Comparison of ENCODE assay signal across 14 mouse cellular contexts in genomic region chr8:104606329-104606728, GRCm38 (mm10). TPM values are rescaled to one million over a fixed set of nuclear protein-coding genes. Genes with fewer than 3 reads are reported as not detected.
A peak's percentile ranks its signal among the peaks of the same experiment; 100 is the strongest.
DNase-seq lines count a peak whose midpoint lies in the region; ATAC-seq and TF ChIP-seq lines count a peak whose summit lies in the region.
"Had no signal": no experiment of that assay in that cellular context is flagged by ENCODE, and none has a peak within 500 bp of the region (broad histone marks: within the 10 kb centered on the region; RNA-seq: fewer than 3 reads in every experiment).

No protein-coding gene starts in this region.

- 12% methylated on average over 6 of the region's 6 CpGs for WGBS in kidney, postnatal 0 days
- 39% methylated on average over 6 of the region's 6 CpGs for WGBS in embryonic facial prominence, embryonic 14.5 days

- H3K4me2 ChIP-seq in kidney, postnatal 0 days (ENCODE audit: low read length), result no peak overlapping the region
- H3K4me2 ChIP-seq in embryonic facial prominence, embryonic 14.5 days (ENCODE audit: low read depth, low read length), result no peak overlapping the region
- H3K4me2 ChIP-seq: forebrain, embryonic 15.5 days; liver, embryonic 11.5 days had no signal

- TF ChIP-seq CTCF in kidney, postnatal 0 days (IDR thresholded peaks at IDR 0.05; ENCODE audit: low read depth), result no peak

- ATAC-seq in kidney, postnatal 0 days (replicated peaks; ENCODE audit: low FRiP score, low read depth), result peak; percentile 31
- ATAC-seq in embryonic facial prominence, embryonic 14.5 days (ENCODE audit: low read depth), result peak; percentile 24; the same call in 1 of the 2 replicates
- ATAC-seq: forebrain, embryonic 15.5 days had no signal

- H3K27me3 ChIP-seq in kidney, postnatal 0 days (ENCODE audit: insufficient read depth, low read length), result no peaks in the 10 kb centered on the region
- no peaks in the 10 kb centered on the region for H3K27me3 ChIP-seq in embryonic facial prominence, embryonic 14.5 days (replicated peaks; ENCODE audit: control insufficient read depth, insufficient read depth, low read length)

- no peaks in the 10 kb centered on the region for H3K9me3 ChIP-seq in kidney, postnatal 0 days (replicated peaks; ENCODE audit: low read length)
- H3K9me3 ChIP-seq in embryonic facial prominence, embryonic 14.5 days (ENCODE audit: control insufficient read depth, low read length), result no peaks in the 10 kb centered on the region
- H3K9me3 ChIP-seq: forebrain, embryonic 15.5 days had no signal

- no peaks in the 10 kb centered on the region for H3K36me3 ChIP-seq in kidney, postnatal 0 days (ENCODE audit: insufficient read depth, low read length)
- no peaks in the 10 kb centered on the region for H3K36me3 ChIP-seq in embryonic facial prominence, embryonic 14.5 days (ENCODE audit: control insufficient read depth, insufficient read depth, low read length)
- H3K36me3 ChIP-seq: forebrain, embryonic 15.5 days had no signal

- H3K27ac ChIP-seq in kidney, postnatal 0 days, result 0 out of 2 replicates have a peak overlapping the region, but pooled peaks have one; percentile 15
- no peak overlapping the region for H3K27ac ChIP-seq in embryonic facial prominence, embryonic 14.5 days (replicated peaks; ENCODE audit: low read depth, low read length)
- H3K27ac ChIP-seq: forebrain, embryonic 15.5 days had no signal

- 0 out of 2 replicates have a peak, but pooled peaks cover 5% of the 10 kb centered on the region for H3K4me1 ChIP-seq in kidney, postnatal 0 days (replicated peaks; ENCODE audit: insufficient read depth, low read length)
- H3K4me1 ChIP-seq in embryonic facial prominence, embryonic 14.5 days (ENCODE audit: control insufficient read depth, insufficient read depth, low read length), result peaks cover 5% of the 10 kb centered on the region; the same call in 1 of the 2 replicates

- H3K9ac ChIP-seq in kidney, postnatal 0 days (ENCODE audit: low read depth, low read length), result no peak overlapping the region
- no peak overlapping the region for H3K9ac ChIP-seq in embryonic facial prominence, embryonic 14.5 days (ENCODE audit: low read depth, low read length)
- H3K9ac ChIP-seq: forebrain, embryonic 15.5 days had no signal

- peak; percentile 45 to 57 for DNase-seq in cerebellum, postnatal 10 days
- DNase-seq in cerebellum, adult 9-11 months, result no peak
- DNase-seq in kidney, postnatal 0 days (ENCODE audit: low spot score), result peak; percentile 68
- DNase-seq in kidney, postnatal 36 days, result no peak
- peak; percentile 42 for DNase-seq in embryonic facial prominence, embryonic 14.5 days (ENCODE audit: low spot score)
- DNase-seq in heart, postnatal 4 days, result peak; percentile 85
- no peak for DNase-seq in thymus, adult 18-20 months
- no peak for DNase-seq in frontal cortex, postnatal 25 days (ENCODE audit: low spot score in 2 of 2)
- DNase-seq: cerebellum, adult 11-12 months had no signal

- H3K4me3 ChIP-seq in kidney, postnatal 0 days (replicated peaks; ENCODE audit: low read depth, low read length), result no peak overlapping the region
- H3K4me3 ChIP-seq in embryonic facial prominence, embryonic 14.5 days (ENCODE audit: low read depth, low read length), result no peak overlapping the region
- H3K4me3 ChIP-seq: forebrain, embryonic 15.5 days had no signal

RNA-seq across cellular contexts. Expression of gene Pdp2, which starts 15.1 kb away (rescaled TPM):
- polyA plus RNA-seq in kidney, postnatal 0 days (2015; fragmentation: Nextera tagmentation; extraction: Ambion mirVana), result 12.6 and 14.5 TPM in 2 replicates
- 8.1 and 8.2 TPM in 2 replicates for polyA plus RNA-seq in embryonic facial prominence, embryonic 14.5 days (2014; fragmentation: Nextera tagmentation; extraction: Ambion mirVana)
- 1 to 10 TPM; 5.0 to 5.4 TPM for total RNA-seq in heart, postnatal 4 days (2021)

RNA-seq across cellular contexts. Expression of gene Cdh16, which starts 17.9 kb away (rescaled TPM):
- 439 and 476 TPM in 2 replicates for polyA plus RNA-seq in kidney, postnatal 0 days (2015; fragmentation: Nextera tagmentation; extraction: Ambion mirVana)
- polyA plus RNA-seq in embryonic facial prominence, embryonic 14.5 days (2014; fragmentation: Nextera tagmentation; extraction: Ambion mirVana), result 1.9 and 2.1 TPM in 2 replicates
- 1 to 10 TPM; 2.8 to 4.6 TPM for total RNA-seq in heart, postnatal 4 days (2021)
- total RNA-seq: layer of hippocampus, postnatal 25 days; megakaryocyte, adult 5-6 weeks had no signal
- polyA plus RNA-seq: embryonic facial prominence, embryonic 11.5 days; forebrain, embryonic 15.5 days had no signal

RNA-seq across cellular contexts. Expression of gene Rrad, which starts 24.8 kb away (rescaled TPM):
- polyA plus RNA-seq in kidney, postnatal 0 days (2015; fragmentation: Nextera tagmentation; extraction: Ambion mirVana), result 13.5 and 15.7 TPM in 2 replicates
- polyA plus RNA-seq in embryonic facial prominence, embryonic 14.5 days (2014; fragmentation: Nextera tagmentation; extraction: Ambion mirVana), result 40.5 and 54.7 TPM in 2 replicates
- 100 to 1,000 TPM; 193 to 274 TPM for total RNA-seq in heart, postnatal 4 days (2021)

RNA-seq across cellular contexts. Expression of gene Ciao2b, which starts 35.4 kb away (rescaled TPM):
- 92.7 and 93.0 TPM in 2 replicates for polyA plus RNA-seq in kidney, postnatal 0 days (2015; fragmentation: Nextera tagmentation; extraction: Ambion mirVana)
- polyA plus RNA-seq in embryonic facial prominence, embryonic 14.5 days (2014; fragmentation: Nextera tagmentation; extraction: Ambion mirVana), result 81.3 and 87.9 TPM in 2 replicates
- total RNA-seq in heart, postnatal 4 days (2021), result 10 to 100 TPM; 82.2 to 85.4 TPM

Comparison
In these comparisons a context has a peak if more than half of its experiments do, and no peak if none do; other contexts are left out.
1. DNase-seq: peak in cerebellum, postnatal 10 days (2 of 2), kidney, postnatal 0 days (single experiment), embryonic facial prominence, embryonic 14.5 days (single experiment) and heart, postnatal 4 days (single experiment); none in cerebellum, adult 9-11 months (single experiment), kidney, postnatal 36 days (0 of 2), thymus, adult 18-20 months (0 of 2) and frontal cortex, postnatal 25 days (0 of 2).
2. RNA of gene Cdh16, which starts 17.9 kb away (polyA plus RNA-seq): 439 to 476 TPM in kidney, postnatal 0 days; 1.9 to 2.1 TPM in embryonic facial prominence, embryonic 14.5 days; every median in the first group is over 100 times any median in the second.